Mouse (Mus musculus) megakaryocyte, embryonic 14.5 days (primary cell): ENCODE results near the gene Ubl3. TPM values are rescaled to one million over a fixed set of nuclear protein-coding genes. Genes with fewer than 3 reads are reported as not detected.

Experiments
- H3K27me3 ChIP-seq: replicated peaks from 2 replicates; pipeline ENCODE3; 2012; ENCODE audit warnings: inconsistent platforms
- H3K36me3 ChIP-seq: replicated peaks from 2 replicates; pipeline ENCODE3; 2012; ENCODE audit warnings: low read length, inconsistent platforms, mixed read lengths
- H3K4me1 ChIP-seq: 2 replicates; pipeline ENCODE4 v1.6.1; 2012; ENCODE audit warnings: inconsistent platforms
- H3K4me3 ChIP-seq: replicated peaks from 2 replicates; pipeline ENCODE3; 2012; ENCODE audit warnings: moderate library complexity, mild to moderate bottlenecking, inconsistent platforms
- H3K9me3 ChIP-seq: 2 replicates; pipeline ENCODE4 v1.6.1; 2012; ENCODE audit warnings: inconsistent platforms
- FLI1 ChIP-seq: IDR thresholded peaks from 2 replicates; pipeline ENCODE4 v1.6.1; 2012; ENCODE audit warnings: low read length, inconsistent platforms, mixed read lengths
- GATA1 ChIP-seq: IDR thresholded peaks from 3 replicates; pipeline ENCODE4 v1.6.1; 2012; ENCODE audit warnings: mixed read lengths, low read length, inconsistent platforms, borderline replicate concordance
- polyA plus RNA-seq: library from polyadenylated mRNA; stranded (reverse); fragments of >175 nt; gene quantifications from 2 replicates; pipeline ENCODE4 v1.2.3, GENCODE M21; 2012; ENCODE audit warnings: low replicate concordance; ENCODE audit not compliant: insufficient read depth

The Ubl3 gene
- polyA plus RNA-seq, 1 experiment = 9.4 TPM

DNA sequence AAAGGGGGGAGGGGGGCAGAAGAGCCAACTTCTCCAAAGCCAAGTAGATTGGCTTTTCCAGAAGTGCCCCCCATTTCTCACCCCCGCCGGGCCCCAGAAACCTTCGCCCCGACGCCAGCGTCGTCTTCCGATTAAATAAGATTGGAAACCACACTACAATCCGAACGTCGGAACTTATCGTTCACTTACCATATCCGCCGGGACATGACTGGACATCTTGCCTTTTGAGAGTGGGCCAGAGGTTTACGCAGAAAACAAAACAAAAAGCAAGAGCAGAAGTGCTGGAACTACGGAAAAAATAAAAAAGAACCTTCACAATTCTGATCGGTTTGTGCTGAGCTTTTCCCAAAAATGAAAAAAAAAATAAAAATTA lies 839 bp downstream of the Ubl3 start:
- H3K27me3 ChIP-seq = peaks cover 88% of the 10 kb centered on the region
- TF ChIP-seq GATA1 = no peak
- TF ChIP-seq FLI1 = no peak
- H3K36me3 ChIP-seq = no peaks in the 10 kb centered on the region
- H3K4me3 ChIP-seq = peak overlapping the region; percentile 93
- H3K4me1 ChIP-seq = peaks cover 41% of the 10 kb centered on the region
- H3K9me3 ChIP-seq = no peaks in the 10 kb centered on the region

DNA sequence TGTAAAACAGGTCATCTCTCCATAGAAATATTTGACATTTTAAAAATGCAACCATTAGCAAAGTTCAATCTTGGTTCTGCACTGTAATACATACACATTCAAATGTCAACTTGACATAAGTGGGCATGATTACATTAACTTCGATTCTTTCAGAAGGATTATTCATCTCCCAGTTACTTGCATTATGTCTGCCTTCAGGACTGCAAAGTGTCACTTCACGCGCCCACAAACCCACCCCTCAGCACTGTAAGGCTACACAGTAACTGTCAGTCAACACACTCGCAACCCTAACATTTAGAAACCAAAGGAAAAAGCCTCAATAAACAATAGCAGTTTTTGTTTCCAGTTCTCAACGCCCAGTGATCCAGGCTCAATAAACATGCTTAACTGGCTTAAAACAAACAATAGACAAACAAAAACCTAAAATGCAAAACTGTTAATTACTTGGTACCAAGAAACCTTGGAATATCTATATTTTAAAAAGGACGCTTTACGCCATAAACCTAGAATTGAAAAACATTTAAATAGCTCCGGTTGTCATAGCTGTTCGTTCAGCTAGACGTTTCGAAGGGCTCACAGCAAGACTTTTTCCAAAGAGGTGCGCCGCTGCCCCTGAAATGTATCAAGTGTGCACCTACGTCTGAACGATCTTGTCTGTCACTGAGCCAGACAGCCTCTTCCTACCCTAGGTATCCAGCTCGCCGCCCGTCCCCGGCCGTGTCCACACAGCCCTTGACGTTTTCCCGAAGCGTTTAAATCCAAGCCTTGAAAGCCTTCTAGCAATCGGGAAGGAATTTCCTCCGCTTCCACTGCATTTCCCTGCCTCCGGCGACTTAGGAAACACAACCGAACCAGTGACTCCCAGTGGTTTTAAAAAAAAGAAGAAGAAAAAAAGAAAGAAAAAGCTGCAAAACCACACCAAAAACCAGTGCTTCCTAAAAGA lies 1.5 kb downstream of the Ubl3 start:
- peaks cover 41% of the 10 kb centered on the region for H3K4me1 ChIP-seq
- TF ChIP-seq FLI1 = no peak

DNA sequence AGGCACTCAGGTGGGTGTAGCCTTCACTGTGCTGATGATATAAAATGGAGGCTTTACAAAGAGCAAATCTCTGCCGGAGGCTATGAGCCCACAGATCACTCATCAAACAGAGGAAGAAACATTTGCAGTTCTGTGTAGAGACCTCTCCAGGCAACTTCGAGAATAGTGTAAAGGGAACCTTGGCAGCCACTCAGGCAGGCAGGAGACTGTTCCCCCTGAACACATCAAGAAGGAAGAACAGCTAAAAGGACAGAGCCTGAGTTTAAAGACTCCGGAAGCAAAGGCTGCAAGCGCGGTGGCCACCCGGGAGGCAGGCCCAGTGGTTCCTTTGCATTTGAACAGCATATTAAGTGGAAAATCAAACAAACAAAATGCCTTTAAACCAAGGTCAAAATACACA lies 2.2 kb downstream of the Ubl3 start:
- no peak for TF ChIP-seq FLI1
- TF ChIP-seq GATA1 = no peak
- Histone ChIP-seq H3K9me3 (no peaks in the 10 kb centered on the region), H3K4me3 (peak overlapping the region; percentile 73), H3K4me1 (peaks cover 41% of the 10 kb centered on the region), H3K27me3 (peaks cover 86% of the 10 kb centered on the region), H3K36me3 (no peaks in the 10 kb centered on the region)

More for the DNA sequence above, 1.5 kb downstream of the Ubl3 start:
- Histone ChIP-seq H3K4me3 (peak overlapping the region; percentile 93), H3K36me3 (no peaks in the 10 kb centered on the region), H3K27me3 (peaks cover 85% of the 10 kb centered on the region), H3K9me3 (no peaks in the 10 kb centered on the region)

DNA sequence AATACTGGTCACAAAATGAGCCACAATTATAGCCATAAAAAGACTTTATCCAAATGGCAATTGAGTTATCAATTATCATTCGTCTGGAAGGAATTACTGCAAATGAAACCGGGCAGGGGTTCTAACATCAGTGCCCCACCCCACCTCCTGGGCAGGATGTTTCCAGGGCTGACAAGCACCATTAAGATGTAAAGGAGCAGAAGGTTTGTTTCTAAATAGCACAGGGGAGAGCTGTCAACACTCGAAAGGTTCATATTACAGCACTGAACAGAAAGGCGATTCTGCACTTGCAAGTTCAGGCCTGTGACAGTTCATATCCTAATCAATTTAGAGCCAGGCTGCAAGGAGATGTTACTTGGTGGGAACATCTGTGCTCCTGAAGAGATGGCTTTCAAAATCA lies 3.3 kb downstream of the Ubl3 start:
- H3K9me3 ChIP-seq = no peaks in the 10 kb centered on the region
- H3K4me3 ChIP-seq = no peak overlapping the region
- H3K36me3 ChIP-seq = no peaks in the 10 kb centered on the region
- TF ChIP-seq GATA1 (no peak), FLI1 (no peak)
- H3K27me3 ChIP-seq = peaks cover 81% of the 10 kb centered on the region
- H3K4me1 ChIP-seq = peaks cover 37% of the 10 kb centered on the region

DNA sequence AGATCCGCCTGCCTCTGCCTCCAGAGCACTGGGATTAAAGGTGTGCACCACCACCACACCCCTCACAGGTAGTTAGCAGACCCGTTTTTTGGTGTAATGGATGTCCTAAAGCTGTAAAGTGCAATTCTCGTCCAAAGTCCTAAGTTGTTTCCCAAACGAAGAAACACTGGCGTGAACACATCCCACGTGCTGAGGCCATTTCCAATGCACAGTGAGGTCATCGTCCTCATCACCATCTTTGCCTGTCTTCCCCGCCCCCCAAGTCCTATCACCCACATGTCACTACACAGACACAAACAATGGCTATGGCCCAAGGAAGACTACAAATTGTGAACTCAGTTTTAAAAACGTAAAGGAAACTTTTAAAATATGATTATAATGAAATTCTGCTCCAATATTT lies 4.0 kb downstream of the Ubl3 start:
- Histone ChIP-seq H3K4me1 (peaks cover 32% of the 10 kb centered on the region), H3K9me3 (no peaks in the 10 kb centered on the region), H3K36me3 (no peaks in the 10 kb centered on the region), H3K27me3 (peaks cover 78% of the 10 kb centered on the region), H3K4me3 (peak overlapping the region; percentile 38)
- TF ChIP-seq GATA1 = no peak
- no peak for TF ChIP-seq FLI1

DNA sequence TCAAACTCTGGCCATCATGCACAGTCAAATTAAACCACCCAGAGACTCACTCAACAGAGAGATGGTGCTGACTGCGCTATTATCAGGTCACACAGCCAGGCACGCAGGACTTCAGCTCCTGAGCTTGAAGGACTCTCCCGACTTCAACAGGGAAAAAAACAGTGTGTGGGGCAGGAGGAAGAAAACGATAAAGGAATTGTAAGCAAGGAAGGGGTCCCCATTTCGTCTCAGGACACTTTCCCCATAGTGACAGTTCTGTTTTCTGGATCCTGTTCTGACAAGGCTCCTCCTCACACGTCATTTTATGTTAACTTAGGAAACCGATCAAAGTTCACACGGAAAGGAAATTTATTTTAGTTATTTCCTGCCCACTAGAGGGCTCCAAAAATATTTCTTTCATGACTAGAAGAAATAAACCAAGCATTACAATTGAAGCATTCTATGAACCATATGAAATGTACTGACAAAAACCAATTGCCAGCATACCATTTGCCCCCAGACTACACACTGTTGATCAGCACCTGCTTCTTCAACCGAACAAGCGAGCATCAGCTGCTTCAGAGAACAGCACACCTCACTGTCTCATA lies 4.6 kb downstream of the Ubl3 start:
- Histone ChIP-seq H3K4me3 (peak overlapping the region; percentile 73), H3K9me3 (no peaks in the 10 kb centered on the region), H3K27me3 (peaks cover 72% of the 10 kb centered on the region), H3K4me1 (peaks cover 30% of the 10 kb centered on the region), H3K36me3 (no peaks in the 10 kb centered on the region)
- TF ChIP-seq GATA1 (no peak), FLI1 (no peak)

DNA sequence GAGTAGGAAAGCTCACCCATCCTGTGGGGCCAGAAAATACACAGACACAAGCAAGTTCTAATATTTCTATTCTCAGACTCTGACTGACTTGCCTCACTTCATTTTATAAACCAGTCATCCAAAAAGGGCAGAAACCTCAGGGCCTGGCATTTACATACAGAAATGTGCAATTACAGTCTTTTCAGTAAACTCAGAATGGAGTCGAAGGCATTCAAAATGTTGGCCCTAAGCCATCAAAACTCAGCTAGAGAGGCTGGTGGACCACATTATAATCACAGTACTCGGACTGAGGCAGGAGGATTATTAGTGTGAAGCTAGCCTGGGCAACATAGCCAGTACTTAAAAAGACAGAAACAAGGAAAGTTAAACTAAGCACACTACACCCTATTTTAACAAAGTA lies 5.6 kb downstream of the Ubl3 start:
- H3K4me3 ChIP-seq = no peak overlapping the region
- H3K4me1 ChIP-seq = peaks cover 32% of the 10 kb centered on the region
- TF ChIP-seq GATA1 (no peak), FLI1 (no peak)
- no peaks in the 10 kb centered on the region for H3K9me3 ChIP-seq
- no peaks in the 10 kb centered on the region for H3K36me3 ChIP-seq
- H3K27me3 ChIP-seq = peaks cover 67% of the 10 kb centered on the region

DNA sequence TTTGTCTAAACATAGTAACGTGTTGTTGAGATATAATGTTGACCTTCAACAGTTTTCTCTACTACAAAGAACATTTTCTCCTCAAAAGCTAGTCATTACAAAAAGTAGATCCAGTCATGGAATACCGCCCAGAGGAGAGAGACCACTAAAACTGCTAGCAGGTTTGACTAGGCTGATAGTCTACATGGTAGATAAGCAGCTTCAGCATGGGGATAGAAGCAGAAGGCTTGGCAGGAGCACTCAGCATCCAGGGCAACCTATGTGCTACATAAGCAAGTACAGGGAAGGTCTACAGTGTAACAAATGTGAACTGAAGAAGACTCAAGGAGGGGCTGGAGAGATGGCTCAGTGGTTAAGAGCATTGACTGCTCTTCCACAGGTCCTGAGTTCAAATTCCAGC lies 7.9 kb downstream of the Ubl3 start:
- H3K4me3 ChIP-seq = no peak overlapping the region
- peaks cover 19% of the 10 kb centered on the region for H3K4me1 ChIP-seq
- H3K36me3 ChIP-seq = no peaks in the 10 kb centered on the region
- TF ChIP-seq FLI1 = no peak
- no peak for TF ChIP-seq GATA1
- no peaks in the 10 kb centered on the region for H3K9me3 ChIP-seq
- peaks cover 57% of the 10 kb centered on the region for H3K27me3 ChIP-seq

DNA sequence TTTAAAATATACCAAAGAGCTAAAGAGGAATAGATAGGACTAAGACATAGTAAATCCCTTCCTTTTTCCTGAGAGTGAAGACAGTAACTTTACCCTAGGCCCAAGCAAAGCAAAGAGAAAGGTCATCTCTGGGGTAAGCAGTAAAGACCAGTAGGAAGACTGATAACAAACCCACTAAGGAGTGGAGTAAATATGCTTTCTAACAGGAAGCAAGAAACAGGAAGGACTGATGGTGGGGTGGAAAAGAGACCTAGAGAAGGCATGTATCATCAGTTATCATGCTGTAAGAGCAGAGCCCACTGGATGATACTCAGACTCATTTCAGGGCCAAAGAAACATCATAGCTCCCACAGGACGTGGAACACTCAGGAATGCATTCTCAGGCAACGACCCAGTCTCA lies 10.4 kb downstream of the Ubl3 start:
- Histone ChIP-seq H3K27me3 (peaks cover 50% of the 10 kb centered on the region), H3K36me3 (no peaks in the 10 kb centered on the region), H3K9me3 (no peaks in the 10 kb centered on the region), H3K4me1 (peaks cover 8% of the 10 kb centered on the region), H3K4me3 (no peak overlapping the region)
- TF ChIP-seq FLI1 = no peak
- no peak for TF ChIP-seq GATA1

DNA sequence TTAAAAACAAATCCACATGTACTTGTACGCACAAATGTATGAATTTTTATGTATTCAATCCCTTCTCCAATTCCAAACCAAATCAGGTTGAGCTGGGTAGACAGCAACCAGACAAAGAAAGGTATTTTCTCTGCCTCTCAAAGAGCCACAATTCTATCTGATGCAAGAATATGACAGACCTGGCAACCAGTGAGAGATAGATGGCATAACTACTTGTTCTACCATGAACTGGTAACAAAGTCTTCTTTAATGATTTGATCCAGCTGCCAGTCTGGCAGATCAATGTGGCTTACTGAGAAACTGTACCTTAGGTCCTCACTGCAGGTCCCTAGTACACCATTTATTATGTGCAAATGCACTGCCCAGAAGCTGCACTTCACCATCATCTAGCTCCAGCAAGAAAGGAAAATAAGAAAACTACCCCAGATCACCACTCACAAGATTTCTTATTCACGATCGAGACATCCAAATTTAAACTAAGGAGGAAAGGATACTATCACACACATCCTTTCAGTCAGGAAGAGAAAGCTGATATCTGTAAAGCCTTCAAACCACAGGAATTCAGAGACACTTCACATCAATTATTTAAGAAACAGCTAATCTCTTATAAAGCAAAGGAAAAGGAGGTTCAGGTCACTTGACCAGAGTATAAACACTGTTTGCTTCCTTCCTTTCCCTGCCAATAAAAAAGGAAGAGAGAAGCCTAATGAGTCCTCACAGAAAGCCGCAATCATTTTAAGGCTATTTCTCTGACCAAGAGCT lies 16.7 kb downstream of the Ubl3 start:
- Histone ChIP-seq H3K27me3 (peaks cover 28% of the 10 kb centered on the region), H3K4me3 (no peak overlapping the region), H3K9me3 (no peaks in the 10 kb centered on the region), H3K36me3 (no peaks in the 10 kb centered on the region), H3K4me1 (peaks cover 17% of the 10 kb centered on the region)
- TF ChIP-seq GATA1 (no peak), FLI1 (no peak)
